Mouse (Mus musculus) CH12.LX (cell line): ENCODE results near the gene Ndufb5.

ENCODE experiments used
- CTCF ChIP-seq, 2 experiments: IDR thresholded peaks in 1 of 2; conservative IDR thresholded peaks in 1 of 2; 2 replicates each; pipeline ENCODE4 v1.5.1; 2011 to 2012; ENCODE audit warnings: low read depth in 2 of 2, low read length in 2 of 2, improper control_type of control experiment in 1 of 2, inconsistent platforms in 1 of 2, mild to moderate bottlenecking in 1 of 2, moderate library complexity in 1 of 2
- MAFK ChIP-seq: IDR thresholded peaks from 2 replicates; pipeline ENCODE4 v1.6.1; 2011; ENCODE audit warnings: low read length, improper control_type of control experiment; ENCODE audit not compliant: insufficient replicate concordance
- MAX ChIP-seq: IDR thresholded peaks from 2 replicates; pipeline ENCODE4 v1.6.1; 2011; ENCODE audit warnings: low read length, improper control_type of control experiment
- POLR2A ChIP-seq: IDR thresholded peaks from 2 replicates; pipeline ENCODE4 v1.6.1; 2011; ENCODE audit warnings: low read depth, mild to moderate bottlenecking, improper control_type of control experiment, low read length
- USF2 ChIP-seq: conservative IDR thresholded peaks from 2 replicates; pipeline ENCODE4 v1.6.1; 2011; ENCODE audit warnings: low read depth, low read length, improper control_type of control experiment

DNA sequence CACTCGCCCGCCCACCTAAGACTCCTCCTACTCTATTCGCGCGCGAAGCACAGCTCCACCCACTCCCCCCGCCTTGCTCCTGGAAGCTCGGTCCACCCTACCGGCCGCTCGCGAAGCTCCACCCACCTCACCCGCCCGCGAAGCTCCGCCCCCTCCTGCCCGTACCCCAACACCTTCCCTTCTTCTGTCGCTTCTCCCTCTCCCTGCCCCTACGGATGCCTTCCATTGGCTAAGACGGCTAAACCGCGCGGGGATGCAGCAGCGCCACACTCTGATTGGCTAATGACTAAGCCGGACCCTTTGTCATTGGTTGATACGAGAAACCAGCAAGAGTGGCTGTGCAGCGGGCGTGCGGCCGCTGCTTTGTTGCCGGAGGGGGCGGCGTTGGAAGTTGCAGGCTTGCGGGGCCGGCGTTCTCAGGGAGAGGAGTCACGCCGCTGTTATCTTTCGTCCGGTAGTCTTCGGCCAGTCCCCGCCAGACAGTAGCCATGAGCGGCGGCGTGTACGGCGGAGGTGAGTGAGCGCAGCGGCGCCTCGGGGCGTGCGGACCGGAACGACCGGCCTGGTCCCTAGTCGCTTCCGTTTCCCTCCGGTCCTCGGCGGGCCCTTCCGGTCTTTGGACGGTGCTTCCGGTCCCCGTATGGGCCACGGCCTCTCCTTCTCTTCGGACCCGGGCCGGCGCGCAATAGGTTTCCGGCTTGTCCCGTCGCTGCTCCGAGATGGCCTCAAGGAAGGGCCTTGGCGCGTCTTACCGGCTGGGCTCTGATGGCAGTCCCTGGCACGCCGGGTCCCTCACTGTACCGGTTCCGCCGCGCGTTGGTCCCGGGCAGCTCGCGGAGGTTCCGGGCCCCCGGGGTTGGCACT, 28.2 kb upstream of the Ndufb5 start:
- no peak for TF ChIP-seq USF2
- TF ChIP-seq MAX = 0 out of 2 replicates have a peak, but pooled peaks have one; percentile 62
- peak; percentile 65 for TF ChIP-seq POLR2A
- TF ChIP-seq CTCF (conservative IDR thresholded peaks at IDR 0.05 in 1 of 2, IDR thresholded peaks at IDR 0.05 in 1 of 2; ENCODE audit: low read depth in 2 of 2, low read length in 2 of 2) = no peak
- no peak for TF ChIP-seq MAFK
